Mouse (Mus musculus): Measurements from ENCODE around the gene Clrn1.
"Not testable (repeated sequence)": the region's sequence is repeated elsewhere in the genome, so short reads cannot be mapped to it uniquely, and the experiment has no call there.

Clrn1 gene

DNA sequence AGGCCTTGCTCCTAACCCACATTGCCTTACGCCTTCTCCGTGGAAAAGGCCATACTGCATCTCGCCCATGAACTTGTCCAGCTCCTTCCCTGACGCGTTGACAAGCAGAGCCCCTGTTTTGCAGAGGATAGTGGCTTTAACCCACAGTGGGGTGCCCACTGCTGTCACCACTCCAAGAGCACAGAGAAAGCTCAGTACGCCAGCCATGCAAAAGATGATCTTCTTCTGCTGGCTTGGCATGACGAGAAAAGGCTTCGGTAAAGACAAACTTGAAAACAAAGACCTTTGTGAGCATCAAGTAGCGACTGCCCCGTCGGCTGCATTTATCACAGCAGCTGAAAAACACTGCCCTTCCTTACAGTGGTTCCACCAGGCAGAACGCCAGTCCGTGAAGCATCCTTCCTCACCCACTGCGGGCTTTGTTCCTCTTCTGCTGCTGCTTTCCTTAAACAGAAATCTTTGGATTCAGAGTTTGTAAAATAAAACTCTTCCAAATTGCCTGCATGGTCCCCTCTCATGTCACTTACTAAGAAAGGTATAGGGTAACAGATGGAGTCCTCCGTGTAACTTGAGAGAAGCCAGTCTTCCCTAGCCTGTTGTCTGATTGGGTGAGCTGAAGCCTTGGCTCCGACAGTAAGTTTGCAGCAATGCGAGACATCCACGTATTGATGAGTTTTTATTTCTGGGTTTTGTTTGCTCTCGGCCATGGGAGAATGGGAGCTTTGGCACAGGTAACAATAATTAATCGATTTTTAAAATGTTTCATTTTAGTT, at the start of gene Clrn1:
TSS of gene Clrn1 (minus strand) at position 540 of the 773 bp plus-strand sequence.
- in situ Hi-C loops (cut with MboI; ENCODE audit: unreplicated experiment in 2 of 2), result no loop called here

DNA sequence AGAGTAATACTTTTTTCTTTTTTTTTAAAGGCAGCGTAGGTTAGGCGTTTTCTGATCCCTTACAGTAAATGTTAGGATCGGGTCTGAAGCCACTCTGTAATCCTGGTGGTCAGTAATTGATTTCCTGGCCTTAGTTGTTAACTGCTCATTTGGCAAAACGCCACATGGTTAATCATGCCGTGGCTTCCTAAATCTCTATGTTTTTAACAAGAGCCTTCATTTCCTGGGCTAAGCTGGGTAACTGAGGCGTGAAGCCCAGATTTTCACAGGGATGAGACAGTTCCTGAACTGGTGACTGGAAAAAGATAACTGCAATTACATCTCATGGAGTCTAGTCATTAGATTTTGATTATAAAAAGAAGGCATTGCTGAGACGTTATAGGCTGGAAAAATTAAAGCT, 38.9 kb upstream of the Clrn1 start:
- in situ Hi-C loops (cut with MboI; ENCODE audit: unreplicated experiment in 2 of 2), result no loop called here

GRCm38 (mm10) chr3:58923140-58923539, 38.0 kb upstream of the Clrn1 start:
- in situ Hi-C loops (cut with MboI; ENCODE audit: unreplicated experiment in 2 of 2), result no loop called here

DNA sequence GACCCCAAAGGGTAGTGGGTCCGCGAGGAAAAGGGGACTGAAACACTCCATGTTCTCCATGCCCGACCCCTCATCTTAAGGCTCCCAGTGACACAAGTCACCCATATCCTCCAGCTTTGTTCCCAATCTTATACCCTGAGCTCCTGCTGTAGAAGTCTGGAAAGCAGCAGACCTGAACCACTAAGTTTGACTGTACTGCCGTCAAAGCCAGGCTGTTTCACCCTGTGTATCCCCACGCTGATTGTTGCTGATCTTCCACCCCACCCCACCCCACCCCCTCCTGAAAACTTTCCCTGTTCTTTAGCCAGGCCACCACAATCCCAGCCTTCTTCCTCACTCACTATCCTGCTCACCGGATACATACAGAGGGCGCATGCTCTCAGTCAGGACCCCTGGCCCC, 37.5 kb upstream of the Clrn1 start:
- in situ Hi-C loops (cut with MboI; ENCODE audit: unreplicated experiment in 2 of 2), result no loop called here

- in situ Hi-C loops (cut with MboI; ENCODE audit: unreplicated experiment in 2 of 2), result no loop called here
Observed at GRCm38 (mm10) chr3:58921316-58921715, 36.2 kb upstream of the Clrn1 start.

GRCm38 (mm10) chr3:58904656-58905055, 19.5 kb upstream of the Clrn1 start:
- in situ Hi-C loops (cut with MboI; ENCODE audit: unreplicated experiment in 2 of 2), result no loop called here

GRCm38 (mm10) chr3:58902051-58902758, 17.1 kb upstream of the Clrn1 start:
- in situ Hi-C loops (cut with MboI; ENCODE audit: unreplicated experiment in 2 of 2), result no loop called here

- in situ Hi-C loops (cut with MboI; ENCODE audit: unreplicated experiment in 2 of 2), result no loop called here
Observed at GRCm38 (mm10) chr3:58895131-58895530, 10.0 kb upstream of the Clrn1 start.

DNA sequence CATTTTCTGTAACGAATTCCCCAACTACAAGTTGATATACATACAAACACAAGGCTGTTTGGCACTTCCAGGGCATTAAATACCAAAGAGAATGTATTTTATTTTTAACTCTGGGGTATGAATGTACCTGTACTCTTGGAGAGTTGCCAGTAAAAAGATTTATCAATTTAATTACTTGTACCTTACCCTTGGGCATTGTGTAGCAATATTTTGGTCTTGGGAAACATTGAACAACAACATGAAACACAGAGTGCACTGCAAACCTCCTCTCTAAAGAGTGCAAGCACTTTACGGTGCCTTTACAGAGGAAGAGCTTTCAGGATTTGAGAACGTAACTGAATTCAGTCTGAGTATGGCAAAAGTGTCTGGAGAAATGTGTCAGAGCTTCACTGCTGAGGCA, 9.4 kb upstream of the Clrn1 start:
- in situ Hi-C loops (cut with MboI; ENCODE audit: unreplicated experiment in 2 of 2), result no loop called here

DNA sequence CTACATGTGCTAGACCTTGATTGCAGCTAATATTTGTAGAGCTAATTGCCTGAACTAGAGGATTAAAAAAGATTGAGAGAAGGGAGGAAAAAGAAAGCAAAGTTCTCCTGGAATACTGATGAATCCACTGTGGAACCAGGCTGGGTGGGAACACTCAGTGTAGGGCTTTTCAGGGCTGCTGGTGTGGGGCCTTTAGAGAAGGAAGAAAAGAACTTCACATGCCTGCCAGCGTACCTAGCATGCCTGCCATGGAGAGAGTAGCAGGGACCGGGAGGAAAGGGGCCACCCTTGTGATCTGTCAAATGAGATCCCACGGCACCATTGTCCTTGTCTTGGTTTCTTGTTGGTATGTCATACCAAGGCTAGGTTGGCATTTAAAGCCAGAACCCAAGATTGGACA, 4.5 kb upstream of the Clrn1 start:
- in situ Hi-C loops (cut with MboI; ENCODE audit: unreplicated experiment in 2 of 2), result no loop called here

DNA sequence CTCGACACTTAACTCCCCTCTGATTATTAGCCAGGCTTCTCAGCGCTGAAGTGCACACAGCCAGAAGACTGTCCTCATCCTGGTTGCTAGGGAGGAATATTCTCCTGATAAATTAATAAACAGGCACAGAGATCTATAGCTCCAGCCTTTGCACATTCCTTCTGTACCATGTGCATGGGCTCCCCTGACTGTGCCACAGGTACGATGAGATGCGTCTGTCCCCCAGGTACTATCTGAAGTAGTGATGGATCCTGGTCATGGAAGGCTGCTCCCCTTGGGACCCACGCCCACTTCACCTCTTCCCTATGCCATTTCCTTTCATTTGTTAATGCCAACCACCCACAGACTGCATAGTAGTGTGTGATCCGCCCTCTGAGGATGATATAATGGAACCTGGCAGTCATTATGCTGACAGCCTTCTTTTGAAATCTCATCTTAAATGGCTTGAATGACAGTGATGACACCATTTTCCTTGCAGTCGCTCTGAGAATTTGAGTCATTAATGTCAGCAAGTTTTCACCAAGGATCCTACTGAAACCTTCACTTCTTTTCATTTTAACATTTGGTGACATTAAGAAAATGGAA, 3.1 kb upstream of the Clrn1 start:
- in situ Hi-C loops (cut with MboI; ENCODE audit: unreplicated experiment in 2 of 2), result no loop called here

DNA sequence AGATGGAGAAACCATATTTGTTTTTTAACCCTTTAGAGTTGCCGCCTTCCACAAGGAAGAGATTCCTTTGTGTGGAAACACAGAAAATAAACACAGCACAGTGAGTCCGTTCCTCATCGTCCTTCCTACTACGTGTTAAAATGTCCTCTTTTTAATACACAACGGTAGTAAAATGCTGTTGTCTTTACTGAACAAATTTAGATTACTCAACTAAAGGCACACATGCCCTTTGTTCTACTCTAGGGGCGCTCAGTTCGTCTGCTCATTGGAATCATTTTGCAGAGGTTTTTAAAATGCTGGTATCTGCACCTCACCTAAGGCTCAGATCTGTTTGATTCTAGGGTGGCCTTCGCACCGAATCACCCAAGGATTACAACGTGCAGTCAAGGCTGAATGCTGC, 2.6 kb upstream of the Clrn1 start:
- in situ Hi-C loops (cut with MboI; ENCODE audit: unreplicated experiment in 2 of 2), result no loop called here

- in situ Hi-C loops (cut with MboI; ENCODE audit: unreplicated experiment in 2 of 2), result no loop called here
Observed at GRCm38 (mm10) chr3:58883511-58883907, 1.6 kb downstream of the Clrn1 start.

DNA sequence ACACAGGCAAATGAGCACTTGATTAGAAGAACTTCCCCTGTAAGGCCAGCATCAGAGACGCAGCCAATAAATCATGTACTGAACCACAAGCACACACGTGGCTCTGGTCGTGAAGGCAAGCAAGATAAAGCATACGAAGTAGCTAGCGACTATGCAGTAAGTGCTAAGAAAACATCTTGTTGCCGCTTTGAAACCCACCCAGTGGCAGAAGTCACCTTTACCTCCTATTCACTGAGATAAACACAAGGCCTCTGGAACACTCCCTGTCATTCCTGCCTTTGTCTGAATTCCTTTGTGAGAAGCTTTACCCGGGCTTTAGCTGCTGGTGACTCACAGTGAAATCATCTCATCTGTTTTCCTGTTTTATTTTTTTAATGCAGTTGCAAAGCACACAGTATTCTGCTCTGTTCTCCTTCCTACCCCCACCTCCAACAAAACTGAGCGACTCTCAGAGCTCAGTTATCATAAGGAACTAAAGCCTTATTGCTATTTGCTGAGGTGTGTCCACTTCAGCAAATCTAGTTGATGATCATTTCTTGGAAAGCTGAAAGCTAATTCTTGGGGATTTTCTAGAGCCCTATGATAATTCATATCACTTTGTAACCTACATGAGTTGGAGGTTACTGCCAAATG, 2.1 kb downstream of the Clrn1 start:
- in situ Hi-C loops (cut with MboI; ENCODE audit: unreplicated experiment in 2 of 2), result no loop called here

- in situ Hi-C loops (cut with MboI; ENCODE audit: unreplicated experiment in 2 of 2), result no loop called here
Observed at GRCm38 (mm10) chr3:58881016-58881415, 4.1 kb downstream of the Clrn1 start.

DNA sequence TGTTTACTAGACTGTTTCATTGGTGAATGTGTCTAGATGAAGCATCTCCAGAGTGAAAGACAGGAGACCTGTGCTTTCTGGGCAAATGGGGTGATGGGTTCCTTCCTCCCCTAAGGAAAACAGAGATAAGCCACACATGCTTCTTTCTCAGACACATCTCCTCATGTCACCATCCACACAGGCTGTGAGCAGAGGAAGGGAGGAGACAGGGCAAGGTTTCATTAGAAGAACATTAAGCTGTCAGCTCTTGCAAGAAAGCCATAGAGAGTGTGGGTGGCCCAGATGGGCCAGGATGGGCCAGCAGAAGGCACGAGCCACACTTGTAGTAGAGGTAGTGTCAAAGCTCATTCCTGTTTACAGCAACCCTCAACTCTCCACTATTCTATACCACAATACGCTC, 5.0 kb downstream of the Clrn1 start:
- in situ Hi-C loops (cut with MboI; ENCODE audit: unreplicated experiment in 2 of 2), result no loop called here

- in situ Hi-C loops (cut with MboI; ENCODE audit: unreplicated experiment in 2 of 2), result not testable (repeated sequence)
Observed at GRCm38 (mm10) chr3:58871882-58872281, 13.3 kb downstream of the Clrn1 start.

DNA sequence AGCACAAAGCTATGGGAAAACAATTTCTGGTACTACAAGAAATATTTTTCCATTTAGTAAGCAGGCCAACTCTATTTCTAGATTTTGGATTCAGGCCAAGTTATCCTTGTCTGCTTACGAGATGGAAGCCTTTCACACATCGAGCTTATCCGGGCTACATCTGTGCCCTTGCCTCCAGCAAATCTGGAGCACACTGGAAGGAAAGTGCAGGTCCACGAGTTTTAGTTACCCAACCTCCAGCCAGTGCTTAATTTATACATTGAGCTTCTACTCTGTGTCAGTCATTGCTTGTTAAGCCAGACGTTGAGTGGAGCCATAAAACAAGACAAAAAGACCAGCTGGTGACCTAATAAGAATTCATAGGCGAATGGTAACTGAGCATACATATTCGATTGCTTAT, 19.4 kb downstream of the Clrn1 start:
- in situ Hi-C loops (cut with MboI; ENCODE audit: unreplicated experiment in 2 of 2), result no loop called here

GRCm38 (mm10) chr3:58862976-58863375, 22.2 kb downstream of the Clrn1 start:
- in situ Hi-C loops (cut with MboI; ENCODE audit: unreplicated experiment in 2 of 2), result no loop called here

GRCm38 (mm10) chr3:58843415-58843814, 41.7 kb downstream of the Clrn1 start:
- in situ Hi-C loops (cut with MboI; ENCODE audit: unreplicated experiment in 2 of 2), result no loop called here

DNA sequence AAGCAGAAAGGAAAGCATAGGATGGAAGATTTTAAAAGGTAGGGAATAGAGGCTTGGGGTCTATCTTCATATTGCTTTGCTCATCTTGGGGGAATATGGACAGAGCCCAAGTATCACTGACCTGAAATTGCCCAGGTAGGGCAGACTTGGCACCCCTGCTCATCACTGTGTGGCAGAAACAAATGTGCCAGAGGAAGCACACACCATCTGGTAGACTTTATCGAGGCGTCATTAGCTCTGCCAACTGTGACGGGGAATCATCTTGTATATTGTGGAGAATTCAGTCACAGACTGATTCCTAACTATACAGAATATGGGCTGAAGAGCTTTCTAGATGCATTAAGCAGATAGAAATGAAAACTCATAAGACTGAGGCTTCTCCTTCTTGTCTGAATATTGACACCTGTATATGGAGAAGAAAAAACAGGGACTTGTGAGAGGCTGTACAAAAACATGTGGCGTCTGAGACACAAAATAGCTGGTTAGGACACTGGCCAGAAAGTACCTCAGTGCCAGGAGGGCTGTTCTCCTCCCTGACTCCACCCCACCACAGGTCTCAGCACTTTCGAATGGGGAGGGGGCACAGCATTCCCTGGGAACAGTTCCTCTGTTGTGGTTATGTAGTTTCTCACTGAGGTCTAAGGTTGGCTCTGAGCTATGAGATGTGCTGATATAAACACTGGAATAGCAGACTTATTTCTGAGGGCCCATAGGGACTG, 51.5 kb downstream of the Clrn1 start:
- in situ Hi-C loops (cut with MboI; ENCODE audit: unreplicated experiment in 2 of 2), result no loop called here
